Mouse (Mus musculus): ENCODE results near the gene Fam124a. TPM values are rescaled to one million over a fixed set of nuclear protein-coding genes. Genes with fewer than 3 reads are reported as not detected.

The Fam124a gene
- polyA plus RNA-seq, 1 experiment = 0.06 TPM

GRCm38 (mm10) chr14:62655996-62656395 is 100.5 kb downstream of the Fam124a start:
- Histone ChIP-seq H3ac (ENCODE audit: control insufficient read depth, insufficient read length) (no peak overlapping the region), H3K4me2 (ENCODE audit: low read depth) (no peak overlapping the region), H3K27me3 (ENCODE audit: control insufficient read depth, insufficient read depth, insufficient read length) (no peaks in the 10 kb centered on the region), H3K36me3 (ENCODE audit: control insufficient read depth, insufficient read depth) (no peaks in the 10 kb centered on the region), H3K79me2 (ENCODE audit: control insufficient read depth, insufficient read depth) (no peaks in the 10 kb centered on the region), H3K4me3 (no peak overlapping the region)
- TF ChIP-seq CEBPB (IDR thresholded peaks at IDR 0.05; ENCODE audit: insufficient read depth, poor library complexity, severe bottlenecking) (no peak), SRF (IDR thresholded peaks at IDR 0.05; ENCODE audit: control insufficient read depth, insufficient read length, low read depth) (no peak), REST (IDR thresholded peaks at IDR 0.05; ENCODE audit: insufficient read depth, insufficient read length) (no peak), POLR2AphosphoS2 (IDR thresholded peaks at IDR 0.05; ENCODE audit: insufficient read length, low read depth) (no peak), E2F4 (IDR thresholded peaks at IDR 0.05; ENCODE audit: insufficient read depth) (no peak), MYOG (IDR thresholded peaks at IDR 0.05; ENCODE audit: control insufficient read depth in 1 of 3, insufficient read depth in 1 of 3, insufficient read length in 2 of 3, low read depth in 2 of 3) (no peak), MAX (IDR thresholded peaks at IDR 0.05; ENCODE audit: low read depth) (no peak), MYOD1 (IDR thresholded peaks at IDR 0.05; ENCODE audit: control insufficient read depth in 1 of 3, insufficient read length in 2 of 3, low read depth in 2 of 3) (no peak), TCF3 (IDR thresholded peaks at IDR 0.05; ENCODE audit: insufficient read length, low read depth) (no peak), POLR2A (IDR thresholded peaks at IDR 0.05; ENCODE audit: insufficient read length, low read depth) (no peak)

- H3K79me2 ChIP-seq (ENCODE audit: control insufficient read depth, insufficient read depth) = no peaks in the 10 kb centered on the region
- H3ac ChIP-seq (ENCODE audit: control insufficient read depth, insufficient read length) = no peak overlapping the region
- no peak overlapping the region for H3K4me3 ChIP-seq
- H3K27me3 ChIP-seq (ENCODE audit: control insufficient read depth, insufficient read depth, insufficient read length) = no peaks in the 10 kb centered on the region
- no peaks in the 10 kb centered on the region for H3K36me3 ChIP-seq (ENCODE audit: control insufficient read depth, insufficient read depth)
- TF ChIP-seq REST (IDR thresholded peaks at IDR 0.05; ENCODE audit: insufficient read depth, insufficient read length) (no peak), MYOD1 (IDR thresholded peaks at IDR 0.05; ENCODE audit: control insufficient read depth in 1 of 3, insufficient read length in 2 of 3, low read depth in 2 of 3) (no peak), USF1 (IDR thresholded peaks at IDR 0.05; ENCODE audit: low read depth) (no peak), CEBPB (IDR thresholded peaks at IDR 0.05; ENCODE audit: insufficient read depth, poor library complexity, severe bottlenecking) (no peak)
- H3K4me2 ChIP-seq (ENCODE audit: low read depth) = no peak overlapping the region
Measured at GRCm38 (mm10) chr14:62657469-62657868, 101.9 kb downstream of the Fam124a start.

Other genes starting within 250 kb of the Fam124a start
- not detected for gene Gucy1b2, start 99.4 kb upstream of the Fam124a start, polyA plus RNA-seq (2012; fragmentation: generic; extraction: Trizol)
- gene Gm4131, start 11.2 kb downstream of the Fam124a start, polyA plus RNA-seq (2012; fragmentation: generic; extraction: Trizol) = not detected
- not detected for gene Serpine3, start 107.9 kb downstream of the Fam124a start, polyA plus RNA-seq (2012; fragmentation: generic; extraction: Trizol)
- gene Ints6, start 205.4 kb downstream of the Fam124a start, polyA plus RNA-seq (2012; fragmentation: generic; extraction: Trizol) = 7.2 TPM